Mouse (Mus musculus) testis, postnatal 14 days (tissue): Measurements from ENCODE around the gene Cyp2j9.
"Not testable (repeated sequence)": the region's sequence is repeated elsewhere in the genome, so short reads cannot be mapped to it uniquely, and the experiment has no call there.

Experiments
- DNase-seq: peaks from one replicate; pipeline ENCODE4 v3.0.0; 2021; ENCODE audit warnings: low spot score

Cyp2j9 gene

GRCm38 (mm10) chr4:96590911-96591790, at the start of gene Cyp2j9:
TSS of gene Cyp2j9 (minus strand) at chr4:96591578.
- peak; percentile 49 for DNase-seq

- no peak for DNase-seq
Measured at GRCm38 (mm10) chr4:96635455-96635854, 44.1 kb upstream of the Cyp2j9 start.

GRCm38 (mm10) chr4:96622474-96622873, 31.1 kb upstream of the Cyp2j9 start:
- DNase-seq, result no peak

- DNase-seq, result peak; percentile 19
Measured at GRCm38 (mm10) chr4:96591791-96592150, 393 bp upstream of the Cyp2j9 start.

GRCm38 (mm10) chr4:96581425-96582088, 9.8 kb downstream of the Cyp2j9 start:
- DNase-seq, result no peak

- not testable (repeated sequence) for DNase-seq
Measured at GRCm38 (mm10) chr4:96580351-96580750, 11.0 kb downstream of the Cyp2j9 start.

- no peak for DNase-seq
Measured at GRCm38 (mm10) chr4:96569442-96569841, 21.9 kb downstream of the Cyp2j9 start.

GRCm38 (mm10) chr4:96567988-96568387, 23.4 kb downstream of the Cyp2j9 start:
- no peak for DNase-seq

GRCm38 (mm10) chr4:96565808-96566207, 25.6 kb downstream of the Cyp2j9 start:
- no peak for DNase-seq

- no peak for DNase-seq
Measured at GRCm38 (mm10) chr4:96560464-96560863, 30.9 kb downstream of the Cyp2j9 start.

- no peak for DNase-seq
Measured at GRCm38 (mm10) chr4:96559781-96560180, 31.6 kb downstream of the Cyp2j9 start.

GRCm38 (mm10) chr4:96553133-96553819, 38.1 kb downstream of the Cyp2j9 start, which contains the start of gene Cyp2j6:
TSS of gene Cyp2j6 (minus strand) at chr4:96553661.
- peak; percentile 14 for DNase-seq

- DNase-seq, result no peak
Measured at GRCm38 (mm10) chr4:96551619-96552018, 39.8 kb downstream of the Cyp2j9 start.

GRCm38 (mm10) chr4:96545976-96546375, 45.4 kb downstream of the Cyp2j9 start:
- DNase-seq, result no peak

GRCm38 (mm10) chr4:96525772-96526171, 65.6 kb downstream of the Cyp2j9 start:
- DNase-seq, result no peak

- peak; percentile 19 for DNase-seq
Measured at GRCm38 (mm10) chr4:96522256-96522655, 69.1 kb downstream of the Cyp2j9 start.
